Mouse (Mus musculus) heart, adult 2 months (tissue): Measurements from ENCODE around the gene Akr7a5. TPM values are rescaled to one million over a fixed set of nuclear protein-coding genes. Genes with fewer than 3 reads are reported as not detected.

Experiments
- DNase-seq, 2 experiments: peaks; one replicate each; pipeline ENCODE4 v3.0.0; 2021
- H3K27ac ChIP-seq: fragments of 200-600 bp; 2 replicates; pipeline ENCODE4 v1.8.1; 2022
- H3K27me3 ChIP-seq: fragments of 200-500 bp; 2 replicates; pipeline ENCODE4 v1.6.1; 2012; ENCODE audit warnings: mild to moderate bottlenecking, low read length, inconsistent platforms, mixed read lengths; ENCODE audit not compliant: control insufficient read depth, insufficient read depth
- H3K36me3 ChIP-seq: fragments of 200-500 bp; 2 replicates; pipeline ENCODE4 v1.6.1; 2012; ENCODE audit warnings: low read length, inconsistent platforms; ENCODE audit not compliant: control insufficient read depth, insufficient read depth
- H3K4me1 ChIP-seq: fragments of 200-500 bp; 2 replicates; pipeline ENCODE4 v1.6.1; 2011; ENCODE audit warnings: low read length; ENCODE audit not compliant: control insufficient read depth, insufficient read depth
- H3K4me3 ChIP-seq: fragments of 200-600 bp; 2 replicates; pipeline ENCODE4 v1.8.1; 2022
- H3K79me2 ChIP-seq: fragments of 200-500 bp; replicated peaks from 2 replicates; pipeline ENCODE4 v1.6.1; 2012; ENCODE audit warnings: mild to moderate bottlenecking, inconsistent platforms, low read length, moderate library complexity, mixed read lengths; ENCODE audit not compliant: control insufficient read depth, insufficient read depth
- H3K9ac ChIP-seq: fragments of 200-500 bp; 2 replicates; pipeline ENCODE4 v1.6.1; 2012; ENCODE audit warnings: low read depth, mild to moderate bottlenecking, control low read depth, inconsistent platforms, low read length, mixed read lengths
- CTCF ChIP-seq: fragments of 200-600 bp; IDR thresholded peaks from 2 replicates; pipeline ENCODE4 v1.8.1; 2022; ENCODE audit warnings: antibody characterized with exemption, mild to moderate bottlenecking, moderate library complexity
- EP300 ChIP-seq: fragments of 200-500 bp; IDR thresholded peaks from 2 replicates; pipeline ENCODE4 v1.6.1; 2011; ENCODE audit warnings: low read depth, low read length, control low read depth; ENCODE audit not compliant: insufficient read depth
- POLR2A ChIP-seq: fragments of 200-500 bp; IDR thresholded peaks from 2 replicates; pipeline ENCODE4 v1.6.1; 2011; ENCODE audit warnings: mild to moderate bottlenecking, low read depth, low read length, control low read depth; ENCODE audit not compliant: insufficient read depth
- WGBS: fragments of 180-500 bp; shearing (Covaris S2); methylation state at CpG from one replicate; pipeline ENCODE4 v1.1.7; 2018; 5-methylcytosine and 5-hydroxymethylcytosine counted together
- intact Hi-C: fragments of 180-260 bp; cut with DNase I; formaldehyde crosslinking; loops from one replicate; pipeline ENCODE4 v1.15.1; 2025
- polyA plus RNA-seq: library from polyadenylated mRNA; depleted of rRNA; stranded (reverse); fragments of >200 nt; gene quantifications from 2 replicates; pipeline ENCODE4 v1.2.3, GENCODE M21; 2012
- total RNA-seq, 2 experiments: library from RNA; stranded (reverse); gene quantifications; 2 replicates each; pipeline ENCODE4 v1.2.3; 2021

The Akr7a5 gene
- total and polyA plus RNA-seq, 3 experiments, result 40.2 to 51.3 (median 48.4) TPM

DNA sequence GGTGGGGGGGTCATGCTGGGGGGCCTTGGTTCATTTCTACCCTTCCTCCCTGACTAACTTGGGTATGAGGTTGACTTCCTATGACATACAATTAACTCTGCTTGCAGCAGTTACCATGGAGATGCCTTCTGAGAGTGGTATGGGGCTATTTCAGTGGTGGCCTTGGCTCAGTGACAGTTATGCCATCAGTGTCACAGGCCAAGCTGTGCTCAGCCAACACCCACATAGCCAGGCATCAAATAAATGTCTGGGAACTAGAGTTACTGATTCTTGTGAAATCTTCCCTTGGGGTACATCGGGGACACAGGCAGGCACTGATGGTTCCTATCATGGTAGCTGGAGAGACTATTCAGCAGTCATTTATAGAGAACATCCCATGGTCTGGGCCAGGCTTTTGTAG lies 42.3 kb upstream of the Akr7a5 start:
- WGBS, result 92% methylated on average over 1 of the region's 1 CpGs
- Histone ChIP-seq H3K27me3 (no peaks in the 10 kb centered on the region), H3K79me2 (peaks cover 5% of the 10 kb centered on the region; the same call in 1 of the 2 replicates), H3K27ac (no peak overlapping the region), H3K4me3 (no peak overlapping the region), H3K36me3 (no peaks in the 10 kb centered on the region), H3K9ac (no peak overlapping the region), H3K4me1 (peaks cover 3% of the 10 kb centered on the region; the same call in 1 of the 2 replicates)
- no peak for DNase-seq
- intact Hi-C loops, result no loop called here
- TF ChIP-seq POLR2A (no peak), CTCF (no peak), EP300 (no peak)

DNA sequence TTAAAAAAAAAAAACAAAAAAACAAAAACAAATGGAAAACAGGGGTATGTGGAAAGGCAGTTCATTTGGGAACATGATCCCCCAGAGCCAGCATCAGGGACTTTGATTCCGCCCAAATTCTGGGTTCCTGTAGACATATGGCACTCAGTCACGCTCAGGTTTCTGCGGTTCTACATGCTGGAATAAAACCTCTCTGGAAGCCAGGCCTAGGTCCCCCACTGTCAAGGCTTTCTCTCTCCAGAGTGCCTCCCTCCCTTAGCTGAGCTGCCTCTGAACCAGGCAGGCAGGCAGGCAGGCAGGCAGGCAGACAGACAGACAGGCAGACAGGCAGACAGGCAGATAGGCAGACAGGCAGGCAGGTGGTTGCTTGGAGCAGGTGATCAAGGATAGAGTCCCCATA lies 40.4 kb upstream of the Akr7a5 start:
- Histone ChIP-seq H3K27ac (no peak overlapping the region), H3K79me2 (peaks cover 5% of the 10 kb centered on the region; the same call in 1 of the 2 replicates), H3K4me1 (peaks cover 5% of the 10 kb centered on the region; the same call in 1 of the 2 replicates), H3K36me3 (no peaks in the 10 kb centered on the region), H3K4me3 (no peak overlapping the region), H3K27me3 (no peaks in the 10 kb centered on the region), H3K9ac (no peak overlapping the region)
- intact Hi-C loops, result no loop called here
- DNase-seq, result no peak
- no peak for TF ChIP-seq CTCF
- TF ChIP-seq POLR2A, result no peak
- TF ChIP-seq EP300, result no peak
- WGBS, result 93% methylated on average over 3 of the region's 3 CpGs

DNA sequence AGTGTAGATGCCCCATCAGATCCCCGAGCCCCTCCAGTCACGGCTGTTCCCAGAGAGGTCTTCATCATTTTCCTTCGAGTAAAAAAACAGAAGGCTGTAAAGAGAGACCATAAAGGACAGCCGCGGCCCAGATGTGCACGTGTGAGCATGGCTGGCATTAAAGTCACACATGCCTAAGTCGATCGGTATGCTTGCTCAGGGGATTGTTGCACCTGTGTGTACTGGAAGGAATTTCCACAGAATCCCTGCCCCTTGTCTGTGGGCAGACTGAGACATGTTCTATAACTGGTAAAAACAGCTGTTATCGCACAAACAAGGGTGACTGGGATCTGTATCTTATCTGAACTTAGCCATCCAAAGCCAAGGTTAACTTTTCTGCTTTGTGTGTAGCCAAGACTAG lies 39.0 kb upstream of the Akr7a5 start:
- H3K27me3 ChIP-seq, result no peaks in the 10 kb centered on the region
- TF ChIP-seq EP300, result no peak
- TF ChIP-seq POLR2A, result no peak
- TF ChIP-seq CTCF, result no peak
- peaks cover 5% of the 10 kb centered on the region; the same call in 1 of the 2 replicates for H3K4me1 ChIP-seq
- H3K27ac ChIP-seq, result no peak overlapping the region
- DNase-seq, result no peak
- H3K79me2 ChIP-seq, result peaks cover 5% of the 10 kb centered on the region; the same call in 1 of the 2 replicates
- WGBS, result 86% methylated on average over 9 of the region's 9 CpGs
- no peaks in the 10 kb centered on the region for H3K36me3 ChIP-seq
- intact Hi-C loops, result no loop called here
- H3K4me3 ChIP-seq, result no peak overlapping the region
- no peak overlapping the region for H3K9ac ChIP-seq

DNA sequence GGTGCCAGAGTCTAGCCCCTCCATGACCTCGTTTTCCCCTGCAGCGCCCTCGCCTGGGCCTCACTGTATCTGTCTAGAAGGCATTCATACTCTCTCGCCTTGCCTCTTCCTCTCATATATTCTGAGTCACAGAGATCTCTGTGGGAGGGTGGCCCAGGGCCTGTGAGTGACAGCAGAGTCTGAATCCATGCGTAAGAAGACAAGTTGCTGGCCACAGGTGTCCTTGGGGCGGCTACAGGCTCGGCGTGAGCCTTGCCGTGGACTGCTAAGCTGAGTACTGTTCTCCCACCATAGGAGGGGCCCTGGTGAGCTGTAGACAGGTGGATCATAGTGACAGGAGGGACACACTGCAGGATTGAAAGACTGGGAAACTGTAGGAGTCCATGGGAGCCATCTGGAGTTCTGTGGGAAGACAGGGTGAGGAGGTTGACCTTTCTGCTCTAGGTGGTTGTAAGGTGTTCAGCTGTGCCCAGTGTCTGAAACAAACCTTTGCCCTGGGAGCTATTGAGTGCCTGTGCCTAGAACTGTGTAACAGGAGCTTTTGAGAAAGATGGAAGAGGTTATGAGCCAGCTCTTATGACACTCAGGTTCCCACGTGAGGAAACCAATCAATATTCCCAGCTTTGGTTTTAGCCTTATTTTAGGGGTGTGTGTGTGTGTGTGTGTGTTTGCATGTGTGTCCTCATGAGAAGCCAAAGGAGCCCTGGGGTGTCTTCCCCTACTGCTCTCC lies 37.4 kb upstream of the Akr7a5 start:
- no peak overlapping the region for H3K9ac ChIP-seq
- intact Hi-C loops, result no loop called here
- 87% methylated on average over 10 of the region's 10 CpGs for WGBS
- H3K4me1 ChIP-seq, result peaks cover 3% of the 10 kb centered on the region; the same call in 1 of the 2 replicates
- H3K27ac ChIP-seq, result no peak overlapping the region
- no peak overlapping the region for H3K4me3 ChIP-seq
- H3K79me2 ChIP-seq, result peaks cover 3% of the 10 kb centered on the region; the same call in 1 of the 2 replicates
- TF ChIP-seq EP300, result no peak
- TF ChIP-seq CTCF, result no peak
- no peak for TF ChIP-seq POLR2A
- no peaks in the 10 kb centered on the region for H3K36me3 ChIP-seq
- no peak for DNase-seq
- no peaks in the 10 kb centered on the region for H3K27me3 ChIP-seq

DNA sequence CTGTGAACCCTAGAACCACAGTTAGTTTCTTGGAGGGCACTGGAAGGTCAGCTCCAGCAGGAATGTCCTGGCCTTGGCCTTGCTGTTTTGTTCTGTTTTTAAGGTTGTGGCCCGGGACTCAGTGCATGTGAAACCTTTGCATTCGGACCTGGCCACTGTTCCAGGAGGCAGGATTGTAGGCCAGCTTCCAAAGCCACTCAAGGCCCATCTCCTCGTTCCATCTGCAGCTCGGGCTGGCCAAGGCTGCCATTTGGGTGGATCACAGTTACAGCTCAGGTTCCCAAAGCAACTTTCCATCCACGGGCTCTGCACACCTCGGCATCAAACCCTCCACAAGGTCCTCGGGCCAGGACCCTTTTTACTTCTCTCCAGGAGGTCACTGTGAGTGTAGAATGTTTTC lies 36.0 kb upstream of the Akr7a5 start:
- no peaks in the 10 kb centered on the region for H3K27me3 ChIP-seq
- no peak overlapping the region for H3K9ac ChIP-seq
- TF ChIP-seq CTCF, result no peak
- TF ChIP-seq EP300, result no peak
- TF ChIP-seq POLR2A, result no peak
- WGBS, result 71% methylated on average over 7 of the region's 7 CpGs
- DNase-seq, result no peak
- no peaks in the 10 kb centered on the region for H3K36me3 ChIP-seq
- H3K27ac ChIP-seq, result no peak overlapping the region
- peaks cover 2% of the 10 kb centered on the region; the same call in 1 of the 2 replicates for H3K79me2 ChIP-seq
- intact Hi-C loops, result no loop called here
- H3K4me3 ChIP-seq, result no peak overlapping the region
- peaks cover 3% of the 10 kb centered on the region; the same call in 1 of the 2 replicates for H3K4me1 ChIP-seq

DNA sequence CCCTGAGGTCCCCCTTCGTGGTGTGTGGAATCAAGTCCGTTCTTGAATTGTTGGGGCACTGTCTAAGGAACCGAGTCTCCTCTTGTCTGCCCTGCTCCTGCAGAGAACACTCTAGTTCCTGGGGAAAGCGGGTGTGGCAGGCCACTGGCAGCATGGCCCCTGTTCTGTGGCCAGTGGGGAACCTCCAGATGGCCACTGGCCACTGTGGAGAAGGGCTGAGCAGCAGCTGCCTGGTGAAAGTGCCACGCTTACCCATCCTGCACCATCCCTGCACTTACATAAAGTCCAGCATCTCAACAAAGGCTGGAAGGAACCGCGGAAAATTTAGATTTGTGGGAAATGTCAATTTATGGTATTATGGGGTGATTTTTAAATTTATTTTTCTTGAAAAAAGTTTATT lies 34.1 kb upstream of the Akr7a5 start:
- TF ChIP-seq POLR2A (no peak), CTCF (no peak), EP300 (no peak)
- 0 out of 2 replicates have a peak, but pooled peaks cover 2% of the 10 kb centered on the region for H3K79me2 ChIP-seq
- 90% methylated on average over 7 of the region's 7 CpGs for WGBS
- H3K27me3 ChIP-seq, result no peaks in the 10 kb centered on the region
- H3K4me1 ChIP-seq, result peaks cover 3% of the 10 kb centered on the region; the same call in 1 of the 2 replicates
- no peak overlapping the region for H3K9ac ChIP-seq
- intact Hi-C loops, result no loop called here
- no peak for DNase-seq
- H3K36me3 ChIP-seq, result no peaks in the 10 kb centered on the region
- H3K27ac ChIP-seq, result no peak overlapping the region
- no peak overlapping the region for H3K4me3 ChIP-seq
